Mouse (Mus musculus) erythroblast, embryonic 14.5 days (primary cell): ENCODE data around the gene Get4.

Source experiments
- GATA1 ChIP-seq: IDR thresholded peaks from 2 replicates; pipeline ENCODE4 v1.6.1; 2012; ENCODE audit warnings: low read length, inconsistent platforms, mixed read lengths
- TAL1 ChIP-seq: IDR thresholded peaks from 3 replicates; pipeline ENCODE4 v1.6.1; 2012; ENCODE audit warnings: low read length, inconsistent platforms, mixed read lengths

- no peak for TF ChIP-seq GATA1
- TF ChIP-seq TAL1: no peak
Observed at GRCm38 (mm10) chr5:139302101-139302500, 50.0 kb downstream of the Get4 start.
